Mouse (Mus musculus) heart, adult 9 months (tissue): ENCODE results near the gene Ces1g.
A peak's percentile ranks its signal among the peaks of the same experiment; 100 is the strongest.

Source experiments
- DNase-seq, 2 experiments: peaks; one replicate each; pipeline ENCODE4 v3.0.0; 2022; ENCODE audit warnings: low spot score in 2 of 2

Gene Ces1g

DNA sequence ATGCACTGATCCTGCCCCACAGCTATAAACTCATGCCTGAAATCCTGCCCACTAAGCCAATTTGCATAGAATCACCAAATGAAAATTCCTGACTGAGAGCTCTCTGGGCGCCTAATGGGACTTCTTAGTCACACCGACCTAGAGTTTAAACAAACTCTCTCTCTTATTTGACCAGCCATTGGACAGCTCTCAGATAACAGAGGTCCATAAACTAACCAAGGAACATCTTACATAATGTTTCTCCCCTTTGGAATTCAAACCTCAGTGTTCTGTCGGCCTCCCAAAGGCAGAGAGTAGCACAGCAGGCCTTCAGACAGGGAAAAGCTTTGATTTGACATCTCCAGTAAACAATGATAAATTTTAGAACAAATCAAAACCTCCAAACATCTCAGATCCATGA lies at the start of gene Ces1g:
Ces1g (minus strand) TSS at position 102 of the 400 bp plus-strand sequence.
- no peak for DNase-seq

DNA sequence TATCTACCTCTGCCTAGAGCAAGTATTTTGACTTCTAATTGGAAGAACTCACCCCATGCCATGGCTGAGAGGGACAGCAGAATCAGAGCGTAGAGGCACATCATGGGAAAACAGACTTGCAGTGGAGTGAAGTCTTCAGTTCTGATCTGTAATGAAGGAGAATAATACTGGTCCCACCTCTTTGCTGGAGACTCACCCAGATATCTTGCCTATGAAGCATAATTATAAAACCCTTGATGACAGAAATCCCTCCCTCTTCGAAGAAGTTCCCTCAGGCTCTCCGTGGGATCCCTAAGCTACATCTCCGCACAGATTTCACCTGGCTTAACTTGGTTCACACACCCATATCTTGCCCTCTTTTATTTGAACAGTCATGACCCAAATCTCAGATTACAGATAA lies 42.5 kb upstream of the Ces1g start, which contains the start of gene Ces1h:
Ces1h (minus strand) TSS at position 101 of the 400 bp plus-strand sequence.
- DNase-seq, result no peak

DNA sequence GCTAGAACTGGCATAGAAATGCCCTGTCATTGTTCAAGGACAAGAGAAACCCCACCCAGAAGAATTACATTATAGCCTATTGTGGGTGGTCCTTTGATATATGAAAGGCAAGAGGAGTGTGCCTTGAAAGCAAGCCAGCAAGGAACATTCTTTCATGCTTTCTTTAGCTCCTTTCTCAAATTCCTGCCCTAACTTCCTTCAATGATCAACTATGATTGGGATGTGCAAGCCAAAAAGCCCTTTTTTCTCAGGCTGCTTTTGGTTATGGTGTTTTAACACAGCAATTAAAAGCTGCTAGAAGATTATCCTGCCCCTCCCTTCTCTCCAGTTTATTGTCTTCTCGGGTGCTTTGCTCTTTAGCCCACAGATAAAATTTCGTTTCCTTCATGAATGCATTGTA lies 32.4 kb upstream of the Ces1g start:
- no peak for DNase-seq

DNA sequence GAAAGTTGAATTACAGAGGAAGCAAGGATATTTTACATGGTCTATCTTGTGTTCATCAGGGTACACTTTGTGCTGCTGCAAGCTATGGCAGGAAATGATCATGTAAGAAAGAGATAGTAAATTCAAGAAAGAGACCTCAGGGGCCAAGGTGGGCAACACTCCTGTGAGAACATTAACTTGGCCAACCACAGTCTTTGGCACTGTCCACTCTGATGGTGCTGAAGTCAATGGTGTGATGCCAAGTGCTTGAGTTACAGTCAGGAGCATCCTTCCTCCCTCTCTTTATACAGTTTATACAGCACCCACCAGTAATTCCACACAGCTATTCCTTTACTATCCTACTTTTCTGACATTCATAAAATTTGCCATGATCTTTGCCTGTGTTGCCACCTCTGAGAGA lies 23.0 kb upstream of the Ces1g start:
- DNase-seq, result no peak

DNA sequence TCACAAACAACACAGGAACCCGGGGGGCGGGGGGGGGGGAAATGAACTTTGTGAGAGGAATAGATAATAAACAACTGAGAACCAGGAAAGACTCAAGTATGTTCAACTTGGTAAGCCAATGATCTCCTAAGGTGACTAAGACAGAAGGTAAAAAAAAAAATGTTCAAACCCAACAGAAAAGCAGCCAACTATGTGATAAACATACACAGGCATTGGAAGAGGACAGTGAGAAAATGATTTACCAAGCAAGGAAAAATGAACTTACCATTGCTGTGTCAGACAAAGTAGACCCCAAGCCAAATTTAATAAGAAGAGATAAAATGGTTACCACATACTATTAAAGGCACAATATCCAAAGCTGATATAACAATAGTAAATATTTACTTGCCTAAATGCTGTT lies 2.4 kb upstream of the Ces1g start:
- no peak for DNase-seq

DNA sequence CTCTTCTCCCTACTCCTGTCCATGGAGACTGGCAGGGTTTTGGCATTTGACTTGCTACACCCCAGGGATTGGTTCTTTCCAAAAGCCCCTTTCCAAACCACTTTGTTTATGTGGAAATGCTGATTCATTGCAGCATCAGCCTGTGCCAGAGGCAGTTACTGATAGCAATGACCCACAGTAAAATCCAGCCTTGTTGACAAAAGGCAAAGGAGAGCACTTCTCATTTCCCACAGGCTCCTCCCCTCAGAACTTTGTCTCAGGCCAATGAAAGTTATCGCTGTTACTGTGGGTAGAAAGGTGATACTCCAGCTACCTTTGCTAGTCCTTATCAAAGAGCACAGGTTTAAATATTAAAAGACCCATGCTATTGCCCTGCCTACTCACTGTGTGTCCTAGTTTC lies 4.4 kb downstream of the Ces1g start:
- peak; percentile 4 to 14 for DNase-seq

DNA sequence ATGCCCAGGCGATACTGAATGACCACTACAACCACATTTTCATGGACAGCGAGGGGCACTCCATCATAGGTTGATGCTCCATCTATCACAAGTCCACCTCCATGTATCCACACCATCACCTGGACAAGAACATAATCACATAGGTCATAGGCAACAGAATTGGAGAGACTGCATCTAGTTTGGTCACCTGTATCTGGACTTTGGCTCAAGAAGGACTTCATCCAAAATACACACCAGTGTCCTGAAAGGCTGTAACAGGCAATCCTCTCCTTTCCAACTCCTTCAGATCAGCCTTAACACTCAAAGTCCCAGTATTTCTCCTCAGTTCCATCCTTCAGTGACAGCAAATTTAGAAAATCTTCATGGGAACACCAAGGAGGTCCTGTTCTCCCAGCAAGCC lies 6.0 kb downstream of the Ces1g start:
- no peak for DNase-seq

DNA sequence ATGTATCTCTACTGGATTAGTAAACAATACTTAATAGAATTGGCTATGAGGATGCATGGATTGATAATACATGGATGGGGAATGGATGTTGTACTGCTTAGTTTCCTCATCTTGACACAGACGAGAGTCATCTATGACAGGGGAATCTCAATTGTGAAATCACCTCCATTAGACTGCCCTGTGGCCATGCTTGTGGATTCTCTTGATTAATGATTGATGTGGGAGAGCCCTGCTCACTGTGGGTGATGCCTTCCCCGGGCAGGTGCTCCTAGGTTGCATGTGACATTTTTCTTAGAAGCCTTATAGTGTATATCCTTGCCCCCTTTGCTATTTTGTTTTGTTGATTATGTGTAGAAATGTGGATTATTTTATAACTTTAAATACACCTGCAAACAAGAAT lies 12.0 kb downstream of the Ces1g start:
- DNase-seq, result no peak

DNA sequence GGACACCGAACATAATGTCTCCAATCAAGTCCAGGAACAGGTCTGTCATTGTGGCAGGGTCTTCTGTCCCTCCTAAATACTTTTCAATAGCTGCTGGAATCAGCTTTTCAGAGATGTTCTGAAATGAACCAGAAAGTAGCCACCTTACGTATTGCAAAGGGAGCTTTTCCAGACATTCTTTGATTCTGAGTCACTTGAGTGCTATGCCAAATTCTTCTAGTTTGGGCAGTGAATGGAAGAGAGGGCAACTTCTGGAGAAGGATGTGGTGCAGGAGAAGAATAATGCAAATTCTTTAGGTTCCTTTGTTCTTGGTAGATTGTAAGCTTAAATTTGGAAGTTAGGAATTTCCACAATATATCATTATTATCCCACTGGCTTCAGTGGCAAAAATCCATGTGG lies 20.1 kb downstream of the Ces1g start:
- DNase-seq, result no peak

DNA sequence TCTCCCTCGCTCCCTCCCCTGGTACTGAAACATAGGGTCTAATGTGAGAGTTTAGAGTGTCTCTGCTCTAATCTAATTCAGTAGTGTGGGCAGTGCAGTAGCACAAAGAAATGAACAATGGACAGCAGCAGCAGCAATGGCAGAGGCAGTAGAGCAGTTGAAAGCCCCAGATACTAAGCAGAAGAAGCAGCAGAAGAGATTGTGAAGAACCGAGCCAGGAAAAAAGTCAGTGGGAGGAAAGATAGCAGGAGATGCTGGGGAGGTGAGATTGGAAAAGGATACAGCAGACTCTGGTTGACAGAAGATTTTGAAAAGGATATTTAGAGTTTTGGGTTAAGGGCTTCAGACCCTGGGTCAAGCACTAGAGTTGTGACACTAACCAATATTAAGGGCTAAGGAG lies 21.6 kb downstream of the Ces1g start:
- no peak for DNase-seq

DNA sequence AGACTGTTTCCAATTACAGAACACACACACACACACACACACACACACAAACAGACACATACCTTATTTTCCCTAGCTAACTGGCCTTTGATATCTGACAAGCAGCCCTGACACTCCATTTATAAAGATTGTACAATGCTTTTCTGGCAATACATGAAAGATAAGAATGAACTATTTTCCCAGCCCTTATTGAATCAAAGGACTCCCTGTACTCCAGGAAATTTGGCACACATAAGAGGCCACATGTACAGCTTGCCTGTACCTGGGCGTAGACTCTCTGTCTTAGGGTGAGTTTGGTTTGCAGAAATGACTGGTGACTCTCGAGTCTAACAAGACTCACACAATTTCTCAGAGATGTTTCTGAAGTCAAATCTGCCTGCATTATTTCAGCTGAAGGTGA lies 53.2 kb downstream of the Ces1g start:
- DNase-seq, result no peak

DNA sequence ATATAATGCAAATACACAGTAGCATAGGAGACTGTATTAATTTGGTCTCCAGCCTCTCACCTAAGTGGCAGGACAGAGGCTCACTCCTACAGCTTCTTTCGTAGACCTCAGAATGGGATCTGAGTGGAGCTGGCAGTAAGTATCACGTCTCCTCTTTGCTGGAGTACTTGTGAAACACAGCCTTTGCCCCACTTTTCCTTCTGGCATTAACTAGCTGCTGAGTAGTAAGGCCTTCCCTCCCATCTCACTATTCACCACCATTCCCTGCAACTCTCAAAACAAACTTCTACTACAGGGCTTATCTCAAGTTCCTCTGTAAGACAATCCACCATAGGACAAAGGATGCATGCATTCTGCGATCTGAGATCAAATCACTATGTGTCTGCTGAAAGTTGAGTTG lies 54.8 kb downstream of the Ces1g start:
- DNase-seq, result no peak

DNA sequence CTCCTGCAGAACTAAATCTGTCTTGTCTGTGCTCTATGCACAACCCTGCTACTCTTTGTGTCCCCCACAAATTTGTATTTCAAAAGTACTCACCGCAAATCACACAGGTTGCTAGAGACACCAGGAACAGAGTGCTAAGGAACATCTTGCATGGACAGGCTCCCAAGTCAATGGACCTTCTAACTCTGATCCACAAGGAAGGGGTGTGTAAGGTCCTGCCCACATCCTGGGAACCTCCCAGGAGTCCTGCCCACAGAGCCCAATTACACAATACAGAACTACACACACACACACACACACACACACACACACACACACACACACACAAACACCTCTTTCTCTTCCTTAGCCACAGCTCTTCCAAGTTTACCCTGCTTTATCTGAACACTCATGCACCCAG lies 57.6 kb downstream of the Ces1g start, which contains the start of gene Ces1f:
Ces1f (minus strand) TSS at position 192 of the 400 bp plus-strand sequence.
- no peak for DNase-seq

DNA sequence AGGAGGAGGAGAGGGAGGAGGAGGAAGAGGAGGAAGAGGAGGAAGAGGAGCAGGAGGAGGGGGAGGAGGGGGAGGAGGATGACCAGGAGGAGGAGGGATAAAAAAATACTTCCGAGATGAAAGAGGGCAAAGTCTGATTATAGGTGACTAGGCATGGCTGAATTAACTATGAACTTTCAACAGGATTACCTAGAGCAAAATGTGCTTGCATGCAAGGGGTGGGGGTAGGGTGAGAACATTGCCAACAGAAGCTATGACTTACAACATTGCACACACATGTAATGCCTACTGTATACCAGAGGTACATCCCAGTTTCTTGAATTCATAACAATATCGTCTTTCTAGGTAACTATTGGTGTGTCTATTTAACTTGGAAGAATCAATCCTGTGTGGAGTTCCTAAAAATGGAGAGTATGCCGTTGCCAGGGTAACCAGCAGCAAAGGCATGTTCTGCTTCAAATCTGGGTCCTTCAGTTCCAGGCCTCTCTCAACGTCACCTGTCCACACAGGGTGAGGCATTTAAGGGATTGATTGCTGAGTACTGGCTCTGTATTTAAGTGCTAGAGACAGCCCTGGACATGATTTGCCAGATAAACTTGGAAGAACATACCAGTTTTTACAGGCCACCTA lies 58.8 kb downstream of the Ces1g start:
- no peak for DNase-seq

DNA sequence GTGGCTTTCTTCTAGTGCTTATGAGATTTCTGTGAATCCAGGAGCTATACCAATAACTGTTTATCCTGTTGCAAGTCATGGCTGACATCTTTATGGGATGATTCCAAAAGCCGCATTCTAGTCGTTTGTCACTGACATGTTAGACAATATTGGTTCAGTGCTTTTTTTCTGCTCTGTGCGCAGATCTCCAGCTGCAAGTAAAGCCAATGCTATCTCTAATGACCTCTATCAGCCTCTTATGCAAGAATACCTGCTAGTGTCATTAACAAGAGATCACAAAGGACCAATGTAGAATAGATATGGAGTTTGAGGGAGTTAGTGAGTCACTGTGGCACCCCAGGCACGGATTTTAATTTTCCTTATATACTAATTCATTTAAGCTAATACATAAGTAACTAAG lies 62.5 kb downstream of the Ces1g start:
- no peak for DNase-seq

DNA sequence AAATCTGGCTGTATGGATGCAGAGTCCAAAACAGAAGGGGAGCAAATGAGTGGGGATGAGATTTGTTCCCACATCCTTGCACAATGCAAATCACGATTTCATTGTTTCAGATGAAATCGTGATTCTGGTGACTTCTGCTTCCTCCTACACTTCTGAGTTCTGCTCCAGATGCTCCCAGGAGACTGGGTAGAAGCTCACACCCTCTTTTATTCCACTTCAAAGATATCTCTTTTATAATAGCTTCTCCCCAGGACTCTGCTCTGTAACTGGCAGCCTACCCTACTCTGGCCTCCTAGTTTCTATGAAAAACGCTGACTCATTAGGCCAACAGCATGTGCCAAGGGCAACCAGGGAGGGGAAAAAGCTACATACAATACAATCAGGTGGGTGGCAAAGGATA lies 63.8 kb downstream of the Ces1g start:
- DNase-seq, result peak in 1 of 2 experiments; percentile 14

DNA sequence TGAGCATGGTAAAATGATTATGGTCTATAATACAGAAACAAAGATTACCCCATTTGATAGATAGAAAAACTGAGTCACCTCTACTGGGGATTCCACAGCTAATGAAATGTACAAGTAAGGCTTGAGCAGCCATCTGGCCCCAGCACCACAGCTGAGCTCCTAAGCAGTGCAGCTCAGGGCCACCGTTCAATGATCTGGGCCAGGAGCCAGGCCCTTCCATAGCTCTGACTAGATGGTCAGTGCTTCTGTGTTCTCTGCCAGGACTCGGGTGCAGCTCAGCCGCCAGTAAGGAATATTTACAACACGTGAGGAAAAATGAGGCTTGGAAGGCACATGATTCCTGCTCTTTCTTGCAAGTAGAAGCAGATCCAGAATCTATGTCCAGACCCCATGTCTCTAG lies 64.4 kb downstream of the Ces1g start:
- DNase-seq, result peak; percentile 4 to 43

DNA sequence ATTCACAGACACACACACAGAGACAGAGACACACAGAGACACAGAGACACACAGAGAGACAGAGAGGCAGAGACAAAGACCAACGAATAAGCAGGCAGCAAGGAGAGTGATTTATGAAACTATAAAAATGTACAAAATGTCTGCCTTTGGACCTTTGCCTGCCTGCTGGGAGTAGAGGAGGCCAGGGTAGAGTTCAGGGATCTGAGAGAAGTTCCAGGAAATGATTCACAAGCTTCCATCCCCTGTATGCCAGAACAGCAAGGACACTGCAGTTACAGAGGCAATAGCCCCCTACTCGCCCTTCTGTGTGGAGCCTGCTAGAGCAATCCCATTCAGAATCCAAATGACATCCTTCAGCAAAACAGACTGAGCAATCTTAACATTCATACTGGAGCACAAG lies 75.7 kb downstream of the Ces1g start:
- no peak for DNase-seq

DNA sequence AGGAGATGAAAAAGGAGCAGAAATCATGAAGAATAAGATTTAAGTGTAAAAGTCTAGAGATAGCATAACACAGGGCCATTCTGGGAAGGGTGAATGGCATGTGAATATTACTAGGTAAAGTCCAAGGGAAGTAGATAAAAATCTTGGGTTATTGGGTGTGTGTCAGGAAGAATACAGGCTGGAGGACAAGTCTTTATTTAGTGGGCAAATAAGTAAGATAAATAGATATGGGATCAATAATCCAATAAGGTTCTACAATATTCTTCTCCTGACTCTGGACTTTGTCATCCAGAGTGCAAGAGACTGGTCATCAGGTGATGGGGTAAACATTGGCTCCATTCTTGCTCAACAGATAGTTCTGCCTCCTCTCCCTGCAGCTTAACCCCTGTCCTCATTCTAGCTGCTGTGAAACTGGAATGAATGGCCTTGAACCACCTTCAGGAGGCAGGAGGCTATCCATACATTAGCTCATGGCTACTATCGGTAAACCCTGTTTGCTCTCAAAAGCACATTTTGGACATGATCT lies 84.6 kb downstream of the Ces1g start:
- no peak for DNase-seq
